Mouse (Mus musculus) midbrain, embryonic 10.5 days (tissue): ENCODE data around the gene Itpripl2. TPM values are rescaled to one million over a fixed set of nuclear protein-coding genes. Genes with fewer than 3 reads are reported as not detected.

Source experiments
- DNase-seq: peaks from one replicate; pipeline ENCODE4 v3.0.0-alpha.2; 2017; ENCODE audit warnings: low spot score
- H3K27ac ChIP-seq: fragments of 300-500 bp; sonication (generic); replicated peaks from 2 replicates; pipeline ENCODE4 v1.5.1; 2016; ENCODE audit warnings: mild to moderate bottlenecking
- H3K27me3 ChIP-seq: fragments of 300-500 bp; sonication (generic); 2 replicates; pipeline ENCODE4 v1.6.1; 2016; ENCODE audit warnings: low read depth, mild to moderate bottlenecking; ENCODE audit not compliant: poor library complexity, severe bottlenecking
- H3K36me3 ChIP-seq: fragments of 300-500 bp; sonication (generic); 2 replicates; pipeline ENCODE4 v1.6.1; 2016; ENCODE audit warnings: mild to moderate bottlenecking, moderate library complexity
- H3K4me1 ChIP-seq: fragments of 300-500 bp; sonication (generic); 2 replicates; pipeline ENCODE4 v1.6.1; 2016
- H3K4me3 ChIP-seq: fragments of 300-500 bp; sonication (generic); 2 replicates; pipeline ENCODE4 v1.5.1; 2016; ENCODE audit warnings: mild to moderate bottlenecking, moderate library complexity
- H3K9me3 ChIP-seq: fragments of 300-500 bp; sonication (generic); replicated peaks from 2 replicates; pipeline ENCODE4 v1.6.1; 2016; ENCODE audit warnings: mild to moderate bottlenecking
- WGBS: fragments of 180-500 bp; shearing (Covaris S2); methylation state at CpG from one replicate; pipeline ENCODE4 v1.1.7; 2016; 5-methylcytosine and 5-hydroxymethylcytosine counted together
- polyA plus RNA-seq: library from polyadenylated mRNA; unstranded; fragments of >200 nt; fragmentation: Nextera tagmentation; extraction: Ambion mirVana; gene quantifications from 2 replicates; pipeline ENCODE4 v1.2.1, GENCODE M21; 2016

The Itpripl2 gene
- polyA plus RNA-seq, 1 experiment from 2014 or later: 0.78 TPM

DNA sequence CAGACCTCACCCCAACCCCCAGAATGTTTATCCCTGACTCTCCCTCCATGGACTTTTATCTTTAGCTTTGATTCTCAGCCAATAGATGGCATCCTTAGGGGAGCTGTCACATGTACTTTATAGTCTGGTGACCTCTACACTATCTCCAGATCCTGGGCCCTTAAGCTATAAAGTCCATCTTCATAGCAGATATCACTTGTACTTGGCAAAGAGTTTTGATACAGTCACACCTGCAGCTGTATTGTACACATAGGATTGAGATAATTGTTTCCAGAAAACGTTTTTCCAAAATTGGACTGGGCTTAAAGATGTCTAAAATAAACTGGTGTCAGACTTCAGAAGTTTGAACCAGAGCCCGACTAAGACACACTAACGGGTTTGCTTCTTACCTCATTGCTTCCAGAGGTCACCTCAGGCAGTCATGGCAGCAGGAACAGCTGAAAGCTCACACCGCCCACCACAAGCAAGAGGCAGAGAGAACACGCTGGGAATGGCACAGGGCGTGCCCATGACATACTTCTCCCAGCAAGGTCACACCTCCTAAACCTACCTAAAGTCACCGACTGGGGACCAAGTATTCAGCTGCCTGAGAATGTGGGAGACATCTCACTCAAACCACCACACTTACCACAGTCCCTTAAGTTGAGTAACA lies 8.1 kb upstream of the Itpripl2 start:
- H3K9me3 ChIP-seq: no peaks in the 10 kb centered on the region
- H3K36me3 ChIP-seq: no peaks in the 10 kb centered on the region
- no peaks in the 10 kb centered on the region for H3K27me3 ChIP-seq
- no peak for DNase-seq
- H3K4me1 ChIP-seq: no peaks in the 10 kb centered on the region
- no peak overlapping the region for H3K27ac ChIP-seq
- no peak overlapping the region for H3K4me3 ChIP-seq
- 74% methylated on average over 7 of the region's 7 CpGs for WGBS

DNA sequence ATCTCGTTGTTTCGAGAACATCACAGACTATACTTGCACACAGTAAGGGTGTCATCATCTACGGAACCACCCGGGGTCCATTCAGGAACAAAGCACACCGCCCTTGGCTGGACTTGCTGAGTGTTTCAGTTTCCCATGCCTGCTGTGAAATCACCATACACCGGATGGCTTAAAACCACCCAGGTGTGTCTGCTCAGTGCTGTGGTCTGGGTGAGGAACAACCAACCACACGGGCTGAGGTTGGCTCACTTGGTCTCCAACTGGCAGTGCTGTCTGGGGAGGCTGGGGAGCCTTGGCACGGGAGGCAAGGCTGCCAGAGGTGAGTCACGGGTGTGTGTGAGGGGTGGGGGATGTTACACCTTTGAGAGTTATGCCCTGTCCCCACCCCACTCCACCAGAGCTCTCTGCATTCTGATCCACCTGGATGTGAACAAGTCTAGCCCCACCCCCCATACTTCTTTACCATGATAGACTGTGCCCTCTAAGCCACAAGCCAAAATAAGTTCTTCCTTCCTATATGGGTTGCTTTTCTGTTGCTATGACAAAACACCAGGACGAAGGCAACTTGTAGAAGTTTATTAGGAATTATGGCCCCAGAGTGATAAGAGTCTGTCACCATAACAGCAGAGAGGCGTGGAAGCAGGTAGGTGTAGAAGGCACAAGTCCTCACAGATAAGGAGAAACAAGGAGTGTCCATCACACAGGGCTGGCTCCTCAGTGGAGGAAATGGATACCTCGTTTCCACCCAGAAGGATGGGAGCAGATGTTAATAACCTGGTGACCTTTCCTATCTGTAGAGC lies 7.4 kb upstream of the Itpripl2 start:
- no peaks in the 10 kb centered on the region for H3K27me3 ChIP-seq
- no peak overlapping the region for H3K27ac ChIP-seq
- WGBS: 86% methylated on average over 12 of the region's 12 CpGs
- H3K36me3 ChIP-seq: no peaks in the 10 kb centered on the region
- no peaks in the 10 kb centered on the region for H3K4me1 ChIP-seq
- no peak overlapping the region for H3K4me3 ChIP-seq
- H3K9me3 ChIP-seq: no peaks in the 10 kb centered on the region
- no peak for DNase-seq

DNA sequence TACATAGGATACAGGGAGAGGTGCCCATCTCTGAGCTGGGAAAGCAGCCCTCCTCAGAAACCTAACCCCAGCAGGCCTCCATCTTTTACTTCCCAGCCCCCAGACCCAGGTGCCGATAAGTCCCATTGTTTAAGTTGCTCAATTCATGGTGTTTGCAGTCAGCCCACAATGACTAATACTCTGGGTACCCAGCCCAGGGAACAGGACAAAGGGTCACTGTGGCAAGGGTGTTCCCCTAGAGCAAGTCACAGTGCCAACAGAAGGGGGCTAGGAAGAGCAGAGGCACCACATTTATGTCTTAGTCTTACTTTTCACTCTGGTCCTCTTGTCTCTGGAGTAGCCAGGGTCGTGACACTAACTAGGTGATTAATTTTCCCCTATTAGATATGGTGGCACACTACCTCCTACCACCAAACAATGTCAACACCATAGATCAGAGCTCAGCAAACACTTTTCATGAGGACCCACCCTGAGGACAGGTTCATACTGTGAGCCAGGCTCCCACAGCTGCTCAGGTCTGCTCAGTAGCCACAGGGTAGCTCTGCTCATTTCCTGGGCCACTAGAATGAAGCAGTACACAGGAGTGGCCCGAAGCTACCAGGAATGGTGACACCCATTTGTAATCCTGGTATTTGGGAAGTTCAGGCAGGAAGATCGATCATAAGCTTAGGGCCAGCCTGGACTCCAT lies 3.3 kb upstream of the Itpripl2 start:
- H3K27ac ChIP-seq: no peak overlapping the region
- H3K4me3 ChIP-seq: no peak overlapping the region
- H3K4me1 ChIP-seq: peaks cover 20% of the 10 kb centered on the region
- H3K9me3 ChIP-seq: no peaks in the 10 kb centered on the region
- 73% methylated on average over 4 of the region's 4 CpGs for WGBS
- DNase-seq: no peak
- H3K36me3 ChIP-seq: no peaks in the 10 kb centered on the region
- H3K27me3 ChIP-seq: peaks cover 38% of the 10 kb centered on the region

DNA sequence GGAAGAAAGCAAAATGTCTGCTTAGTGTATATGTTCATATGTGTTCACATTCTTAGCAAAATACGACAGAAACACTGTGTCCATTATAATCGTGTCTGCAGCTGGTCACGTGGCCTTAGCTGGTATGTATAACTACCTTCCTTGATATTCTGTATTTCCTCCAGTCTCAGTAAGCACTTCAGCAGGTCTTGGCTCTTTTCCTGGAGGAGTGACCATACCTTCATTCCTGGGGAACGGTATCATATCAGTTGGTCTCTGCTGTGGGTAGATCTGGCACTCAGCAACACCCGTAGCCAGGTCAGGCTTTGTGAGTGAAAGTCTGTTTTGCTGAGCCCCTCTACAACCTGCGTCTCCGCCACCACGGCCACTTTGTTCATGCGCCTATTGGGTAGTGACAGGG lies 2.1 kb upstream of the Itpripl2 start:
- Histone ChIP-seq H3K27me3 (peaks cover 50% of the 10 kb centered on the region), H3K9me3 (no peaks in the 10 kb centered on the region), H3K4me1 (peaks cover 26% of the 10 kb centered on the region), H3K36me3 (no peaks in the 10 kb centered on the region), H3K27ac (no peak overlapping the region), H3K4me3 (no peak overlapping the region)
- no peak for DNase-seq
- WGBS: 93% methylated on average over 9 of the region's 9 CpGs

DNA sequence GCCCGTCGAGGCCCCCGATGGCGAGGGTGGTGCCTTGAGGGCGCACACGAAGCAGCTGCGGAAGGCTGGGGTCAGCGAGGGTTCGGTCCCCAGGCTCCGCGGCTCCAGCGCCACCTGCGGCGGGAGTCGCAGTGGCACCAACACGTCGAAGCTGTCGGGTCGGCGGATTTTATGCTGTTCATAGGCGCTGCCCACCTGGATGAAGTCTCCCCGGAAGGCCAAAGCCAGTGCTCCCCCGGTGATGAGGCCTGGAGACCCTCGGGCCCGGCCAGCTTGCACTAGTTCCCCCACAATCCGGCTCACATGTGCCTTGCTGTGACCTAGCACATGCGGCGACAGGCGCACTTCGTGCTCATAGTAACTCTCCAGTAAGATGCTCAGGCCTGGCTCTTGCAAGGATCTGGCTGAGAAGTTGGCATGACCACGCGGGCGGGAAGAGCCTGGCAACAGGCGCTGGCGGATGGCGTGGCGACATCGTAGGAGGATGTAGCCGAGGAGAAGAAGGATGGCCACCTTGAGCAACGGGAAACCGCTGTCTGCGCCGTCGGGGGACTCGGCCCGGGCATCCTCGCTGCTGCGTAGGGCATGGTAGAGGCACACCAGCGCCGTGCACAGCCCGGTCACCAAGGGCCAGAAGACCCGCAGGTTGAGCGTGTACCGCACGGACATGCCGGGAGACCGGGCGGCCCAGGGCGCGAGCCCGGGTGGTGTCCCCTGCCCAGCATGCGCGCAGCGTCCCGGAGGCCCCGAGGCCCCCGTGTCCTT lies 927 bp downstream of the Itpripl2 start:
- peak overlapping the region; percentile 73 for H3K4me3 ChIP-seq
- DNase-seq: peak; percentile 65
- peak overlapping the region; percentile 88 for H3K27ac ChIP-seq
- H3K36me3 ChIP-seq: no peaks in the 10 kb centered on the region
- WGBS: 3% methylated on average over 67 of the region's 67 CpGs
- H3K27me3 ChIP-seq: peaks cover 64% of the 10 kb centered on the region
- no peaks in the 10 kb centered on the region for H3K9me3 ChIP-seq
- H3K4me1 ChIP-seq: peaks cover 26% of the 10 kb centered on the region

DNA sequence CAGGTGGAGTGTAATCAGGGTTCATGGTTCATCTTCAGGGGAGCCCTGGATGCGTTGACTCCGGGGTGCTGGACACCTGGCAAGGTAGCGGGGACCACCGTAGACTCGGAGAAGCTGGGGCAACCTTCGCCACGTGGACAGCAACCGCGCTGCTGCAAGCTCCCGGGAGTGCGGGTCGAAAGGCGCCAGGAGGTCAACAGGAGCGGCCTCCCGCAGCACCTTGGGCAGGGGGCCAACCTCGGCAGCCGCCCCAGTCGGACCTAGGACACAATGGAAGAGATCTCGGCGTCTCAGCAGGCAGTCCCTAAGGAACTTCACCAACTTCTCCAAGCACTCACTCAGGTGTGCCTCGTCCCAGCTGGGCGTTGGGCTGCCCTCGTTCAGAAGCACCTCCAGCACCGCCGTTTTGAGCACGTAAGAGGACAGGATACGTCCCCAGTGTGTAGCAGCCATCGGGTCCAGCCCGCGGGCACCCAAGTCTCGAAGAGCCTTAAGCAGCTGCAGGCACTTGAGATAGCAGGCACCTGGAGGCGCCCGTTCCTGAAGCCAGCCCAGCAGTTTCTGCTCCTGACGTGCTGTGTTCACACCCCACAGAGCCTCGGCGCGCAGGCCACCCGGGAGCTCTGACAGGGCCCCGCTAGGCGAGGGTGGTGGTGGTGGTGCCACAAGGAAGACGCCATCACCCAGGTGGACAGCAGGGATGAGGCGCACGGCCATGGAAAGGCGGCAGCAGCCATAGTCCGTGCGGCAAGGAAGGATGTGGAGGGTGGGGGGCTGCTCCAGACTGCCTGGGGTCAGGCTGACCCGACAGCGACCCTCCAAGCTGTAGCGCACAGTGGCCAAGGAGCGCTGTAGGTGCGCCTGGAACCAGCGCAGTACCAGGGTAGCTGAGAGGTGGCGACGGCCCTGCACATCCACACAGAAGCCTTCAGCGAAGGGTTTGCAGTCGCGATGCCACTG lies 1.8 kb downstream of the Itpripl2 start:
- Histone ChIP-seq H3K27ac (no peak overlapping the region), H3K27me3 (peaks cover 64% of the 10 kb centered on the region), H3K4me1 (peaks cover 26% of the 10 kb centered on the region), H3K36me3 (no peaks in the 10 kb centered on the region), H3K4me3 (peak overlapping the region; percentile 73), H3K9me3 (no peaks in the 10 kb centered on the region)
- WGBS: 11% methylated on average over 57 of the region's 57 CpGs
- peak; percentile 17 for DNase-seq

DNA sequence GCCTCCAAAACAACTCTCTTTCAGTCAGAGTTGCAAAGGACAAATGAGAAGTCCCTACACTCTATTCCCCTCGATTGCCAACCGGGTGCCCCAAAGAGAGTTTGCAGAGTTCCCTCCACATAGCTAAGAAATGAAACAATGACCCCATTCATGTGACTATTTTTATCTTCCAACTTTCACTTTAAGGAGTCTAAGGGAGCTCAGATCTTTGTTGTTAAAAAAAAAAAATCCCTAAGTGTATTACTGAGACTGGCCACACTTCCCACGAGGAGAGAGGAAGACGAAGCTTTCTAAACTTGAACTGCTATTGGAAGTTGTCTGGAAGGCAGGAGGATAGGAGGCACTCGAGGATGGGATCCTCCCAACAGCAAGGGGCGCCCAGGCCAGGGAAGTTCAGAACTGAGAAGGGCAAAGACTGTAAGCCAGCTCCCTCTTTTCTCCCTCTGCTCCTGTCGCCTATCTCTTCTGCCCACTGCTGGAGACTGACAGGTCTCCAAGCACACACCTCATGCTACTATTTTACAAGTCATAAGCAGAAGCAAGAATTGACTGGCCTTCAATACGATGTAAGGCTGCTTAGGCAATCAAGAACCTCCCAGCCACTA lies 3.6 kb downstream of the Itpripl2 start:
- 35% methylated on average over 8 of the region's 8 CpGs for WGBS
- H3K4me1 ChIP-seq: peaks cover 26% of the 10 kb centered on the region
- H3K36me3 ChIP-seq: no peaks in the 10 kb centered on the region
- H3K9me3 ChIP-seq: no peaks in the 10 kb centered on the region
- peaks cover 57% of the 10 kb centered on the region for H3K27me3 ChIP-seq
- H3K27ac ChIP-seq: no peak overlapping the region
- H3K4me3 ChIP-seq: no peak overlapping the region
- DNase-seq: no peak

DNA sequence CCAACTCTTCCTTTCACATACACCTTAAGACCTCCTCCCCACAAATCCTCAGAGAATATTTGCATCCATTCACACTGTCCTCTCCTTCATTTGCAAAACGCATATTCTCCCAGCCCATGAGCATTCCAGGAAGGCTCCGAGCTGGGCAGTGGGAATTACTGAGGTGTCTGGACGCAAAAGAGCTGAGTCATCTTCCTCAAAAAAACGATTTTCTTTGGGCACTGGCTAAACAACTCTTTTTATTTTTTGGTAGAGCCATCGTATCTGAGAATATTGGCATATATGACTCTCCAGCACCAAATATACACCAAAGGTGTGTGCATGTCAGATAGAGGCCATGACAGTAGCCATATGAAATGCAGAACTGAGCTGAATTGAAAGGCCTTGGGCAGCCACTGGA lies 4.9 kb downstream of the Itpripl2 start:
- peaks cover 24% of the 10 kb centered on the region for H3K4me1 ChIP-seq
- no peaks in the 10 kb centered on the region for H3K36me3 ChIP-seq
- H3K4me3 ChIP-seq: no peak overlapping the region
- peaks cover 45% of the 10 kb centered on the region for H3K27me3 ChIP-seq
- H3K27ac ChIP-seq: no peak overlapping the region
- no peaks in the 10 kb centered on the region for H3K9me3 ChIP-seq
- WGBS: 61% methylated on average over 5 of the region's 5 CpGs
- DNase-seq: no peak

DNA sequence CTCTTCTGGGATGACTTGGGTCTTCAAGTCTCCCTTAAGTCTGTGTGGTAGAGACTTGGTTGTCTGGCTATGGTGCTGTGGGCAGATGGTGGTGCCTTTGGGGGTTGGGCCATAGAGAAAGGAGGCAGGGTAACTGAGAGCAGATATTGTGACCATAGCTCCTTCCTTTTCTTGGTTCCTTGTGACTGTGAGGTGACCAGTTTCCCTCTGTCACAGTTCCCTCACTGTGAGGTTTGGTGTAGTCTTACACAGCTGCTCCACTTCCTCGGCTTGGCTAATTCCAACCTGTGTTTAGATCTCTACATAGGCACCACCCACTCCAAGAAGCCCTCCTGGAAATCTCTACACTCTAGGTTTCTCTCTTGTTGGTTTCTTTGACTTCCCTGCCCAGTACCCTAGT lies 7.8 kb downstream of the Itpripl2 start:
- Histone ChIP-seq H3K27me3 (peaks cover 15% of the 10 kb centered on the region), H3K4me3 (no peak overlapping the region), H3K4me1 (0 out of 2 replicates have a peak, but pooled peaks cover under 1% of the 10 kb centered on the region), H3K27ac (no peak overlapping the region), H3K36me3 (no peaks in the 10 kb centered on the region), H3K9me3 (no peaks in the 10 kb centered on the region)
- DNase-seq: no peak
- 96% methylated on average over 1 of the region's 1 CpGs for WGBS

DNA sequence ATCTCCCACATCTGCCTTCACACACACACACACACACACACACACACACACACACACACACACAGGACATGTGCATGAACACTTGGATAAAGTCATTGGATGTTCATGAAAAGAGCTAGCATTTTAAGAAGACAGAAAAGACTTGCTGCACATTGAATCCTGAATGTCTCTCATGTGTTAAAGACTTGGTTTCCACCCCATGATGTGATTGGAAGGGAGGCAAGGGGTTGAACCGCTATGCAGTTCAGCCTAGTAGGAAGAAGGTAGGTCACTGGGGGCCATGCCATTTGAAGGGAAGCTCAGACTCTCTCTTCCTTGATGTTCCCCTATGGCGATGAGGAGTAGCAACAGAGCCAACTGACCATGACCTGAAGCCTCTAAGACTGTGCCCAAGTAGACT lies 9.8 kb downstream of the Itpripl2 start:
- WGBS: 86% methylated on average over 2 of the region's 2 CpGs
- Histone ChIP-seq H3K4me1 (peaks cover 6% of the 10 kb centered on the region; the same call in 1 of the 2 replicates), H3K36me3 (no peaks in the 10 kb centered on the region), H3K27ac (no peak overlapping the region), H3K9me3 (no peaks in the 10 kb centered on the region), H3K27me3 (no peaks in the 10 kb centered on the region), H3K4me3 (no peak overlapping the region)
- no peak for DNase-seq

DNA sequence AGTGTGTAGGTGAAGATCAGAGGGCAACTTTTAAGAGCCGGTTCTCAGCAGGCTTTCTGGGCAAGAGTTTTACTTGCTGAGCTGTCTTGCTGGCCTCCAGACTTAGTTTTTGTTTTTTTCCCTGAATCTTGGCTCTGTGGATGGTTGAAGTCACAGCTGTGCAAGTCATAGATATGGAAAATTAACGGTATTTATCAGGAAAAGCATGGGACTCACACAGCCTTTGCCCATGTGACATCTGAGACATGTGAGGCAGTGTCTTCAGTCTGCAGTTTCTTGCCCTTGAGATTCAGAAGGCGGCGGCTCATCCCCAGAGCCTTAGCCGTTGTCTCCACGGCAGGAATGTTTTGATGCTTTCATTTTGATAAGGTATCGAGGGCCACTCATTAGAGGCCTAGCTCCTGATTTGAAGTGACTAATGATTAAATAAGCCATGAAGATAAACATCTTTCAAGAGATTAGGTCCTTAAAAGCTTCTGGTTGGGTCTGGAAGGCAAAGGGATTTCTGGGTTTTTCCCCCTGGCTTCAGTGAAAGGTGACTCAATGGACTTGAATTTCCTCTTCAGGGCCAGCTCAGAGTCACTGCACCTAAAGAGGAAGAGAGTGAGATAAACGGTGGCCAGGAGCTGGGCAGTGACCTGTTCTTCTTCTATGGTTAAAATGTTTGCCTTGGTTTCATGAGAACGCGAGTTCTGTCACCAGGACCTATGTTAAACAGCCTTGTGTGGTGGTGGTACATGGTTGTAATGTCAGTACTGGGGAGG lies 10.5 kb downstream of the Itpripl2 start:
- Histone ChIP-seq H3K4me3 (no peak overlapping the region), H3K4me1 (peaks cover 14% of the 10 kb centered on the region; the same call in 1 of the 2 replicates), H3K27ac (no peak overlapping the region), H3K9me3 (no peaks in the 10 kb centered on the region), H3K27me3 (no peaks in the 10 kb centered on the region), H3K36me3 (no peaks in the 10 kb centered on the region)
- WGBS: 87% methylated on average over 10 of the region's 10 CpGs
- no peak for DNase-seq
